Mouse (Mus musculus): ENCODE data around the gene Csrnp1.

Csrnp1 gene

DNA sequence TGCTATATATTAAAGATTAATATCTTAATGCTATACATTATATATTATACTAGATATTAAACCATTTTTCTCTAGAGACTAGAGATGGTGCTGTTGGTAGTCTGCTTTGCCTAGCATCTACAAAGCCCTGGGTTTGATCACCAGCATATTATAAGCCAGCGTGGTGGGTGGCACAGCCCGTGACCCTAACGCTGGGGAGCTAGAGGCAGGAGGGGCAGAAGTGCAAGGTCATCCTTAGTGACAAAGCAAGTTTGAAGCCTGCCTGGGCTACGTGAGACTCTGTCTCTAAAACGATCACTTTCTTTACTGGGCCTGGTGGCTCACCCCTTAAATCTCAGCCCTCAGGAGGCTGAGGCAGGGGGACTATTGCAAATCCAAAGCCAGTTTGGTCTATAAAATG is 18.4 kb upstream of the Csrnp1 start:
- CTCF ChIA-PET: no interaction called here

DNA sequence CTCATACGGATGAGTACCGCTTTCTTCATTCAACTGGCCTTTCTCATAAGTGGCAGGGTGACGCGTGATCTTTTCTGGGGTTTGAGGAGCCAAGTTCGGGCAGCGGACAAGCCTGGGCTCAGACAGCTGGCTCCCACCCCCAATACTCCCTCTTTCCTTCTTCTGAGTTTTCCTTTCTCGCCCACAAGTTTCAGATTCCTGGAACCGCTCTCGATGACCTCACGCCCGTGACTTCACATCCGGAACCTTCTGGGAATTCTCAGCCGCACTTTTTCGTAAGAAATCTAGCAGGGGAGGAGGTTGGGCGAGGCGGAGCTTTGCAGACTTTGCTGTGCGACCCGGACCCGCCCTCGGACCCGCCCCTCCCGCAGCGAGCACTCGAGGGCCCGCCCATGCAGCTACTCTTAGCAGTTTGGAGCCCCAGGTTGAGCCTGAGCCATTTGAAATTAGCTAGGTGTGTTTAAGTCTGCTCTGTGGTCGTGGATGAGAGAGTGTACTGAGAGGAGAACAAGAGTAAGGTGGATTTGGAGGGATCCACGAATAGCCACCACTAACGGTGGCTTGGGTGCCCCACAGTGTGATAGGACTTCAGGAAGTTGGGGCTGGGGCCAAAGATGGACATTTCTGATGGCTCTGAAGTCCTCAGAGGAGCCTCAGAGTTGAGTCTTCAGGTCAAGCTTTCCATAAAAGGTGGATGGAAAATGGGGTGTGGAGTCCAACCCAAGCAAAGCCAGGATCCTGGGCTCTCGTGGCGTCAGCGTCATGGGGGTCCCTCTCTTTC is 17.7 kb upstream of the Csrnp1 start:
- CTCF ChIA-PET: interaction anchor here (1.3 kb wide), 1 partner anchor 19 kb away, joined by 4 read pairs; no protein-coding TSS in a partner anchor

DNA sequence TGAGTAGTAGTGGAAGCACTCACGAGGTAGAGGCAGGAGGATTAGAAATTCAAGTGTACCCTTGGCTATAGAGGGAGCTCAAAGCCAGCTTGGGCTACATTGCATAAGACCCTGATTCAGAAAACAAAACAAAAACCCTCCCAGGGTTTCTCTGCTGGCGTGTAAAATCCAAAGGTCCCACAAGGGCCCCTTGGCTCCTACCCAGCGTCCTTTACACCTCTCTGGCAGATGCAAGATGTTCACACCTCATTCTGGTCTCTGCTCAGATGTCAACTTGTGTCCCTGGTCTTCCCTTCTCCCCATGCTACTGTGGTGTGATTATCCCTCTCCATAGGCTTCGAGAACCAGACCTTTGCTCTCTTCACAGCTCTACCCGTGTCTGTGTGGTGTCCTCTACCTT is 16.3 kb upstream of the Csrnp1 start:
- CTCF ChIA-PET: interaction anchor here (1.1 kb wide), 1 partner anchor 9 kb away, joined by 3 read pairs; no protein-coding TSS in a partner anchor

DNA sequence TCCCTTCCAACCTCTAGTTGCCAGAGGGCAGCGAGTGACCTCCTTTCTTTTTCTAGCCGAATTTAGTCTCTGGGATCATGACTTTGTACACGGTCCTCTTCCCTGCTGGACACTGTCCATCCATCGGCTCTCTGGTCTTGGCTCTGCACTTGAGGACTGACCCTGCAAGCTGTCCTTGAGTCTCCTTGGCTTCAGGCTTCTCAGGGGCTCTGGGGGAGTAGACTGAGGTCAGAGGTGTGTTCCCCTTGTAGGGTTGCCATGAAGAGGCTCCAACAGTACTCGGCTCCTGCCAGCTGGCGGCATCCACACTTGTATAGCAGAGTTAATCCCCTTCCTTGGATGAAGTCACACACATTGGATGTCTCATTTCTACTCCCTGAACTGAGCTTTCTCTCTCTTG is 15.2 kb upstream of the Csrnp1 start:
- CTCF ChIA-PET: no interaction called here

DNA sequence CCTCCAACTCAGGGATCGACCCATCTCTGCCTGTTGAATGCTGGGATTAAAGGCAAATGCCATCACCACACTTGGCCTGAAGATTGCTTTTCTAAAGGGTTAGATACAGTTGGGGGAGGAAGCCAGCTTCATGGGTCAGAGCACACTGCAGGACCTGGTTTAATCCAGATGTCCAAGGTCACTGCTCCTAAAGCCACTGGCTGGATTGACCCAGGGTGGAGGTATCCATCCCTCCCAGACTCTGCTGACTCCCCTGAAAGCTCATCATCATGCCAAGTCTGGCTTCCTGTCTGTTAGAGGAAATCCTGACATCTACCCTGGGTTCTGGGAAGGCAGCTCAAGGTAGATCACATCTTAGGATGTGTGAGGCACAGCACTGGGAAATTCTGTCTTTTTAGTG is 14.3 kb upstream of the Csrnp1 start:
- CTCF ChIA-PET: no interaction called here

DNA sequence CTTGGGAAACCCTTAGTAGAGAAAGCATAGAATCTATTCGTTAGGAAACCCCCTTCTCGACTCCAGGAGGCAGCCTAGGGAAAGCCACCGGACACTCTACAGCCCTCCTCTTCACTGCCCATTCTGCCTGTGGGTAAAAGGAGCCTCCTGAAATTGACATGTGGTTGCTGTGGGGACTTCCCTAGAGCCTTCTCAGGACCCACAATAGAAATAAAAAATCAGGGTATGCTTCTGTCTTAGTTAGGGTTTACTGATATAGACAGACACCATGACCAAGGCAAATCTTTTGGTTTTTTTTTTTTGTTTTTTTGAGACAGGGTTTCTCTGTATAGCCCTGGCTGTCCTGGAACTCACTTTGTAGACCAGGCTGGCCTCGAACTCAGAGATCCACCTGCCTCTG is 11.6 kb upstream of the Csrnp1 start:
- CTCF ChIA-PET: no interaction called here

DNA sequence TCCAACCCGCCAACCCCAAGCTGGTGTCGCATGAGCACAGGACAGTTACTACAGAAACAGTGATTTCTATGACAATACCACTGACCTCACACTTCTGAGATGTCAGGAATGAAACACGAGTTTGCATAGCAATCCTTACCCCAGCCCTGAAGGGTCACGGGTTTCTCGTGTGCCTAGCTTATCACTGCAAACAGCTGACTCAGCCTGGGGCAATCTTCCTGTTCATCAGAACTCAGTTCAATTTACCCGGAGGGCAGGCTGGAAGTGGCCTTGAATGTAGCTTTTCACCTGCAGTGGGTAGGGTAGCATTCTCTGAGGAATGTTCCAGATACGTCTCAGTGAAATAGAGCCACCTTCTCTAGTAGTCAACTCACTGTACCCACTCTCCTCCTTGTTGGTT is 9.7 kb upstream of the Csrnp1 start:
- CTCF ChIA-PET: interaction anchor here (0.7 to 1.2 kb wide), 3 partner anchors 8 to 22 kb away, joined by 5 to 11 read pairs (median 5); no protein-coding TSS in a partner anchor

DNA sequence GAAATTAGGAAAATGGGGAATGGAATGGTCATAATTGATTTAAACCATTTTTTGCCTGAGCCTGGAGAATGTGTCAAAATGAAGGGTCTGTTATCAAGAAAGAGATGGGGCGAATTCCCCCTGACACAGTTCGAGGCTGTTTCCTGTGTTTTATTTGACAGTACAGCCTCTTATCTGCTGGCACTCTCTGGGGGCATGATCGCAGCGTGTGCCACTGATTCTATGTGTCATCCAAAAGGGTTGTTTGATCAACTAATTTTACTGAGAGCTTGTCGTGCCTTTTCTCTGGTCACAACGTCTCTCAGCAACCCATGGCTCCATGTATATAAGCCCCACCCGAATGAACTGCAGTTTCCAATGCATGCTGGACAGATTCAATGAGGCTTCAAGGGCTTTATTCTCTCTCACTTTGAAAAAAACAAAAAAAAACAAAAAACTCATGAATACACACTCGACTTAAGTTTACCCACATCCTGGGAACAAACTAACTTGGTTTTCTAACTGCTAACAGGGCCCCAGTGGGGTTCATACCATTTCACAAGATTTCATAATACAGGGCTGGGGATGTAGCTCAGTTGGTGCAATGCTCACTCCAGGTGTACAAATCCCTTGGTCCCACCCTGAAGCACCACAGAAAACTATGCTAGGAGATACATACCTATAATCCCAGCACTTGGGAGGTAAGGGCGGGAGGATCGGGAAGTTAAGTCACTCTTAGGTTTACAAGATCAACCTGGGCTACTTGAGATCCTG is 8.8 kb upstream of the Csrnp1 start:
- CTCF ChIA-PET: interaction anchor here (0.7 to 1.2 kb wide), 2 partner anchors 21 to 80 kb away, joined by 5 to 11 read pairs; no protein-coding TSS in a partner anchor

DNA sequence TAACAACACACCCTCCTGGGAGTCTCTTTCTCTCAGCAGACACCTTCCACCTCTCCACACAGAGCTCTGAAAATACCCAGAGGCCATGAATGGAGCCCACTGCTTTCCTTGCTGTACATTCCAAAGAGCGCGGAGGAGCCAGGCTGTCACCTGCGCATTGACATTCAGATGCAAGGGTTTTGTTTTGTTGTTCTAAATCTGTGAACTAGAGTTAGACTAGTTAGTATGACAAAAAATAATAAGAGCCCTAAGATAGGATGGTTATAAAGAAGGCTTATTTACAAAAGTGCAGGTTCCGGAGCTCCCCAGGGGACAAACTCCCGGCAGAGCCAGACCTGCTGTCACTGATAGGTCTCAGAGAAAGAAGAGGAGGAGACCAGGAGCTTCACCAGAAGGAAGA is 6.9 kb upstream of the Csrnp1 start:
- CTCF ChIA-PET: no interaction called here

DNA sequence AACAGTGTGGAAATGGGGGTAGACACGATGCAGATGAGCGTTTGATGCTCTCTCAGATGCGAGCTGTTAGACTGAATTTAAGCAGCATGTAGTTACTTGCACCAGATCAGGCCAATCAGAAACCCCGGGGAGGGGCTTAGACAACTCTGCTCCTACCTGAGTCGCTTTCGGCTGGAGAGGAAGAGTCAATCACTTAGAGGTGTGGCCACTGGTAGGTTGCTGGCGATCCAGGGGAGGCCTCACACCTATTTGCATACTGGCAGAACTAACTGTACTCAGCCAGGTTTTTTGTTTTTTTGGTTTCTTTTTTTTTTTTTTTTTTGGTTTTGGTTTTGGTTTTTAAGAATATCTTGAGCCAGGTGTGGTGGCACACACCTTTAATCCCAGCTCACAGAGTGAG is 3.8 kb upstream of the Csrnp1 start:
- CTCF ChIA-PET: interaction anchor here (0.6 kb wide), 1 partner anchor 28 kb away, joined by 8 read pairs; no protein-coding TSS in a partner anchor

DNA sequence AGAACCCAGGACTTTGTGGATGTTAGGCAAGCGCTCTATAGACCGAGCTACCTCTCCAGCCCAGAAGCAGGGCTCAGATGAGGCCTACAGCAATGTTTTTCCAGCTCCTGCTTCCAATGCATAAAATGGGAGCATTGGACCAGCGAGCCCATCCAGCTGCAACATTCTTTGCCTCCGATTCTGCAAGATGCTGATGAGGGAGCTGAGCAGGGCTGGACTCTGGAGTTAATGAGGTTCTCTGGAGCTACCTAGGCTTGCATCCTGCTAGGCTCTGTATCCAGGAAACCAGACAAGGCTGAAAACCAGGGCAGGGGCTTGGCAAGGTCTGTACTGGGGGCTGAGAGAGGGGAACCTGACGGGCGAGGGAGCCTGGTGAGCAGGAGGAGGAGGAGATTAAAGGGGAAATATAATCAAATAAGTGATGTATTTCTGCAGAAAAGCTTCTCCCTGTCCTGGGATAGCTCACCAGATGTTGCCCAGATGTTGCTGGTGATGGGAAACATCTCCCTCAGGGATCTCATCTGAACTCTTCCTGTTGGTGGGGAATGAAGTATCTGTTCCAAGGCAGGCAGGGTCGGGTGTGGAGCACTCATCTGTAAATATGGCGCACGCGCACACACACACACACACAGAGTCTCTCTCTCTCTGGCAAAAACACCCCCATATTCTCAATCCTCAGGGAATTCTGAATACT is 1.6 kb upstream of the Csrnp1 start:
- CTCF ChIA-PET: interaction anchor here (0.7 to 0.9 kb wide), 2 partner anchors 9 to 160 kb away, joined by 4 to 5 read pairs; no protein-coding TSS in a partner anchor

DNA sequence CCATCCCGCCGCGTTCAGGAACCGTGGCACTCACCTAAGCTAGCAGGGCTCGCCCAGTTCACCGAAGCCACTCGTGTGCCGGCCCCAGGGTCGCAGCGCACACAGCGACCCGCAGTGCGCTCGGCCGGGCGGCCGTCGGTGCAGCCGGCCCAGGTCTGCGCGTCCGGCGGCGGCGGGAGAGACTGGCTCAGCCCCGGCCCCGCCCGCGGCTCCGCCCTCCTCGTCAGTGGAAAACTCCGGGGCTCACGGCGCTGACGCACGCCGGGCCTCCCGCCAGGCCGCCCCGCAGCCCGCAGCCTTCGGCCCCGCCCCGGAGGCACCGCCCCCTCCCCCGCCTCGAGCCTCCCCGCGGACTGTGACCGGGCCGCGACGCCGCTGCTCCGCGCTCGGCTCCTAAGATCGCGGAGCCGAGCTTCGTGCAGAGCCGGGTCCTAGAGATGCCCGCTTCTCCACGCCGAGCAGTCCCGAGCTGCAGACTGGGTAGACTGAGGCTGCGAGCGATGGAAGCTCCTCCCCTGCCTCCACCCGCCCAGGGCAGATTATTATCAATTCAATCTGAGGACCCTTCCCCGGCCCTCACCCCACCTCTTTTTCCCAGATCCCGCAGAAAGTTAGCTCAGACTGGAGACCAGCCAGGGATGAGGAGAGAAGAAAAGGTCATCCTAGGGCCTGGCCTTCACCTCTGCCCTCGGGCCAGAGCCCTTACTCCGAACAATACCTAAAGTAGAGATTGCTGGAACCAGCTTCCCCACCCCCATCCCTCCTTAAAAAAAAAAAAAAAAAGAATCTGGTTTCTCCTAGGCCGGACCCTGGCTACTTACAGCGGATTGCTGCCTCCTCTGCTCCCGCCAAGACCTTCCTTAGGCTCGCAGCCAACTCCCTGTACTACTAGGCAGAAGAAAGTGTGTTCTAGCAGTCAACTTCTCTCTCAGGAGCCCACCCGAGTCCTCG is 598 bp downstream of the Csrnp1 start:
- CTCF ChIA-PET: interaction anchor here (0.5 to 1.5 kb wide), 6 partner anchors 11 to 1943 kb away, joined by 4 to 6 read pairs (median 5); no protein-coding TSS in a partner anchor

DNA sequence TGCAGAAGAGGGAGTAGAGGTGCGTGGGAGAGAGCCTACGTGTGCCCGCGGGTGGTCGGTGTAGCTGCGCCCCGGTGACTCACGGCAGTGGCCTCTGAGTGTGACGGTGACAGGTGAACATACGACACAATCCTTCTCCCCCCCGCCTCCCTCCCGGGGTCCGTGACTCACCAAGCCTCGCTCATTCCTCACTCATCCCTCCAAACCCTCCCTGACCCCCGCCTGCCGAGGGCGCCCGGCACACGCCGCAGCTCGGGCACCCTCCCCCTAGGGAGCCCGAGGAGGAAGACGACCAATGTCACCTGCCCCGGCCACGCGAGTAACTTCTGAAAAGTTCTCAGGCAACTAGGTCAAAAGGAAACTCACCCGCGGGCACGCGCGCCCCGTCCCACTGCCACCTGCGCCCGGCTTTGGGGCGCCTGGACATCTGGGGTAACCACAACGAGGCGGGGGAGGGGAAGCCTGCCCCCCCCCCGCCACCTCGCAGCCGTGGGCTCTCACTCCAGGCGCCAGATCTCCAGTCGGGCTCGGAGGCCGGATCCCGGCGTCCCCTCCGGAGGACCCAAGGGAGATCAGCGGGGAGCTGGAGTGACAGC is 1.4 kb downstream of the Csrnp1 start:
- CTCF ChIA-PET: interaction anchor here (0.7 to 1.5 kb wide), 3 partner anchors 19 to 1942 kb away, joined by 4 to 6 read pairs (median 5); no protein-coding TSS in a partner anchor

DNA sequence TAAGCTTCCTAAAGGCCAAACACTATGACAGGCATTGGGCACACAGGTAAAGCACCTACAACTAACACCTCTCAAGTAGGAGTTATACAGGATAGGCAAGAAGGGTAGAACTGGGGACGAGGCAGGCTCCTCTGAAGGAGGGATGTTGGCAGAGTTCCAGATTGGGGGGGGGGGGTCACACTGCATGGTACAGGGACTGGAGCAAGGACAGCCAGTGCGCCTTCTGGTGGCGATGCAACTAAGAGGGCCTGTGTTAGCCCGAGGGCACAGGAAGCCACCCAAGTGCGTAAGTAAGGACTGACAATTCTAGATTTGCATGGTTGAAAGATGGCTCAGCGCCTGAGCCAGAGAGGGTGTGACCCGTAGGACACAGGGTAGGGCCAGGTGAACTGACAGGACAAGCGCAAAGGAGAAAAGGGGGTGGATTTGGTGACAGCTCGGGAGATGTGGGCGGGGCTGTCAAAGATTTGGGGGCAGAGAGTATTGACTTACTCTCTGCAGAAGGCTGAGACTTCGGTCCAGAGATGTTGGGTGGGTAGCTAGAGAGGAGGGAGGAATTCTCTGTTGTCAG is 2.1 kb downstream of the Csrnp1 start:
- CTCF ChIA-PET: no interaction called here

DNA sequence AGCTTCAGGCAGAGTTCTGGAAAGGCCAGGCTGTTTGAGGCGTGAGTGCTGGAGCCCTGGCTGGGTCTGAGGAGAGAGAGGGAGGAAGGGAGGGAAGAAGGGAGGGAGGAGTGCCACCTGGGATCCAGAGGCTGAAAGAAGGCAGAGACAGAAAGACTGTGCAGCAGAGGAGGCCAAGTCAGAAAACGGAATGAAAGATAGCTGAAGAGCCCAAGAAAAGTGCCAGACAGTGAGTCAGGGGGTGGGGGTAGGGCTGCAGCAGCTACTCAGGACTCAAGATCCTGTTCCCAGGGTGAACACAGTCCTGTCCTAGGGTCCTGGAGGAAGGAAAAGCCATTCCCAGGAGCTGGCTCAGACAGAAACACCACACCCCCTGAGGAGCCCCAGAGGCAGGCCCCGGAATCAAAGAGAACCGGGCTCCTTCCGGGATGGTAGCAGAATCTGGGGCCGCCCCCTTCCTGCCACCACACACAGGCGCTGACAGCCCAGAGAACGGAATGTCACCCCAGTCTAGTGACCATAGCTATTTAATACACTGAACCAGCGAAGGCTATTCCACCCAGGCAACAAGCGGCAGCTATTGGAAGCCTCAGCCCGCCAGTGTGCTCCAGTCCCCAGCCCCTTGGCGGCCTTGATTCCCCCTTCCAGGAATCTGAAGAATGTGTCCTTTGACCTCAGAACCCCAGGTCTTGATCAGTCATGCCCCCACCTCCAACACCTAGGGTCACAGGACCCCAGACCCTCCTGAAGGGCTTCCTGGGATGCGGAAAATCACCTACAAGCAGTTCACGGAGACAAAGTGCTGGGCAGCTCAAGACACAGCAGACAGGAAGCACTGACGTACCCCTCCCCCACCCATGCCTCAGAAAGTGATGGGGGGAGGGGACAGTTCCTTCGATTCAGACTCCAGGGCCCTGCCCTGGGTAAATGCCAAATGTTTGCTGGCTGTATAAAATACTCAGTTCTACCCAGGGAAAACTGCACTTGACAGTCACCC is 3.0 kb downstream of the Csrnp1 start:
- CTCF ChIA-PET: no interaction called here

DNA sequence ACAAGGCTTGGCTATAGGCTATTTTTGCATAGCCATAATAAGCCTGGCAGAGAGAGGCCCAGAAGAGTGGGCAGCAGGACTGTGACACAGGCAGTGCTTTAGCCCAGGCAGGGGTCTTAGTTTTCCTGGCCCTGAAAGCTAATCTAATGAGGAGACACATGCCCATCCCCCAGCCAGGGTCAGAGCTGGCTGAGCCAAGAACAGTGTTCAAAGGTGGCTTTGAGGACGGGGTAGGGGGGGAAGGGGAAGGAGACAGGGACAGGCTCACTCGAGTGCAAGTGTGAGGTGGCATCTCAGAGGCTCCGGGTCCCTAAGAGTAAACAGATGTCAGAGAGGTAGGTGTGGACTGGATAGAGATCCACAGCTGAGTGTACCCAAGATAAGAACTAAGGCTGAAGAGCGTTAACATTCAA is 3.7 kb downstream of the Csrnp1 start:
- CTCF ChIA-PET: no interaction called here

DNA sequence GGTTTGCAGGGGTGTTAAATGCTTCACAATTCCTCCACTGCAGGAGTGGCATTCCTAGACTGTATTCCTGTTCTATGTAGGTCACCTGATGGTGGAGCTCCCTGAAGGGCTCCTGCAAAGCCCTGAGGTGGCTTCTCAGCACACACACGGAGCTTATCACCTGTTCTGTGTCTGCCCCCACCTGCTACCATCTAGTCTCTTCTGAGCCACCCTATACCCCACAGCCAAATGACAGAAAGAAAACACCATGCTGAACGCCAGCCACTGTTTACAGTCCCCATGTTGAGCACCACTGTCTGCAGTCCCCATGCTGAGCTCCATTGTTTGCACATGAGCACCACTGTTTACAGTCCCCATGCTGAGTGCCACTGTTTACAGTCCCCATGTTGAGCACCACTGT is 4.7 kb downstream of the Csrnp1 start:
- CTCF ChIA-PET: interaction anchor here (0.7 kb wide), 1 partner anchor 47 kb away, joined by 7 read pairs; no protein-coding TSS in a partner anchor

DNA sequence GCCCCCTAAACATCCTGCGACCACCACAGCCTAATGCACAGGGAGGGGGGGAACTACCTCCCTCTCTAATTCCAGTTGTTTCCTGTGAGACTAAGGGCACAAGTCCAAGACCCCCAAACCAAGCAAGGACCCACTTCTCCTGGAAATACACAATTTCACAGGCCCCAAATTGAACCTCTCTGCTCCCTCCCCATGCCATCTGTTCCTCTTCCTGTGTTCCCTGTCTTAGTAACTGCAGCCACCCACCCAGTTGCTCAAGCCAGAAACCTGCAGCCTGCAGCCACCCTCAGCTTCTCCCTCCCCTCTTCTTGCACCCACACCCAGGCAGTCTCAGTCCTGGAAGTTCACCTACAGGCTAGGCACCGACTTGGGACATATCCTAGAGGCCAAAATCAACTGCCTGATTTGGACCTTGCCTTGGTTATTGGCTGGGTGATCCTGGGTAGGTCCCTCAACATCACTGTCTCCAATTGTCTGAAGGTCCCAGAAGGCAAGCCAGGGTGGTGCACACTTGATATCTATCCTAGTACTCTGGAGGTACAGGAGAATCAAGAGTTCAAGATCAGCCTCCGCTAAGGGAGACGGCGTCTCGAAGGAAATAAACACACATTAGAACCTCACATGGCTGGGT is 5.5 kb downstream of the Csrnp1 start:
- CTCF ChIA-PET: no interaction called here
